Mouse (Mus musculus): ENCODE results near the gene Bbx.

Bbx gene

DNA sequence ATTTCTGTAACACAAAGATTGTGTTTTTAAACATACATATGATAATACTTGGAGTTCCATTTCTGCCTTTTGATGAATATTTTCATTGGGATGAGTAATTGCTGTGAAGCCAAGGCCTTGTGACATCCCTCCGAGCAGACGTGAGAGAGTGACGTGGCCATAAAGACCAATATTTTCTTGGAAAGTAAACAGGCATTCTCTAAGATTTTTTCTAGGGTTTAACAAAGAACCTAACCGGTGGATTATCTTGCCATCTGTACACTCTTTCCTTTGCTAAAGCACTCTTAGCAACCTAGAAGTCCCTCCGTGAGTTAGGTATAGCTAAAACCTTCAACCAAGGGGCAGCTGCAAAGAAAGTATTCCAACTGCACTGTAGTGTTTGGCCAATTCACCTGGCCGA lies 32.4 kb downstream of the Bbx start:
- DNase-seq (ENCODE audit: low read depth, low spot score) = no peak

DNA sequence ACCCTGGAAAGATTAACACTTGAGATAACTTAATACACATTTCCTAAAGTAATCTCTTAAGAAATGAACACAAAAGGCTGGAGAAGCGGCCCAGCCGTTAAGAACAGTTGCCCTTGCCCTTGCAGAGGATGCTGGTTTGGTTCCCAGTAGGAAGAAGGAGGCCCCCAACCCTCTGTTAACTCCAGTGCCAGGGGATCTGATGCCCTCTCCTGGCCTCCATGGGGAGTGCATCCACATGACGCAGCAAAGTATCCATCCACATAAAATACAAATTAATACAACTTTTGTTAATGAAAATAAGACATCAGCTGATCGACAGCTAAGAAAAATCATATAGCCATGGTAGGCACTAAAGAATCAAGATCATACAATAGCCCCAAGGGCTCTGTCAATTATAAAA lies 33.6 kb downstream of the Bbx start:
- no peak for DNase-seq (ENCODE audit: low read depth, low spot score)

DNA sequence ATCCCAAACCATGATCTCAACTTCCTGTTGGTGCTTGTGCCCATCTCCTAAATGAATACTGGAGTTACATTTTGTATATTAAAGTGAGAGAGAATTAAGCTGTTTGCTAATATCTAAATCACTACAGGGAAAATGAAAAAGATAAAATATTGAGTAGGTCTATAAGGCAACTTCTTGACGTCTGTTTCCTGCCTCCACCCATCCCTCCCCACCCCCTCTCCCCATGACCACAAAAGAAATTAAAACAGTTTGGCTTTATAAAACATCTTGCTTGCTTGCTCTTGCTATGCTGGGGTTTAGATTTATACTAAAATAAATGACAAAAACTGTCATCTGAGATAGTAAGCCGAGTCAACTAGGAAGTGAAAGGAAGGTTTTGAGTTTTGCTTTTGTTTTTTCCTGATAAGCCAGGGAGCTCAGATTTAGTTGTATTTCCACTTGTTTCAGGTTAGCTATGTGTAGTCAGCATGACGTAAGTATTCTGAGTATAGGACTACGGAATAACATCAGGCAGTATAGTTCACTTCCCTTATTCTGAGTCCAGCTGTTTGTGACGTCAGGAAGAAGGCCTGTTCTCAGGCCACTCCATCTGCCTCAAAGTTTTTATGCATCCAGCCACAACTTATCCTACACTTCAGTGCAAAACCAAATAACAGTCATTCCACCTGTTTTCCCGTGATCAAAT lies 36.1 kb downstream of the Bbx start:
- no peak for DNase-seq (ENCODE audit: low read depth, low spot score)

DNA sequence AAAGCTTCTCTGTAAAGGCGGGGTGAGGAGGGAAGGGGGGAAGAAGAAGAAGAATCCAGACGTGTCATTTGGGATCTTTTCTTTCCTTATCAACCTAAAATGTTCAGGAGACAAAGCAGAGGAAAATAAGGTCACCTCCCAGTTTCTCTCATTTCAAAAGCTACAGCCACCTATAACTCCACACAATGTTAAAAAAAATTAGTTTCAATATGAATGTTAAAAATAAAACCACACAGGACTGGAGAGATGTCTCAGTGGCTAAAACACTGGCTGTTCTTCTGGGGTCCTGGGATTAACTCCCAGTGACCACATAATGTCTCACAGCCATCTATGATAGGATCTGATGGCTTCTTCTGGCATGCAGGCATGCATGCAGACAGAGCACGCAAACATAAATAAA lies 43.7 kb downstream of the Bbx start:
- no peak for DNase-seq (ENCODE audit: low read depth, low spot score)

DNA sequence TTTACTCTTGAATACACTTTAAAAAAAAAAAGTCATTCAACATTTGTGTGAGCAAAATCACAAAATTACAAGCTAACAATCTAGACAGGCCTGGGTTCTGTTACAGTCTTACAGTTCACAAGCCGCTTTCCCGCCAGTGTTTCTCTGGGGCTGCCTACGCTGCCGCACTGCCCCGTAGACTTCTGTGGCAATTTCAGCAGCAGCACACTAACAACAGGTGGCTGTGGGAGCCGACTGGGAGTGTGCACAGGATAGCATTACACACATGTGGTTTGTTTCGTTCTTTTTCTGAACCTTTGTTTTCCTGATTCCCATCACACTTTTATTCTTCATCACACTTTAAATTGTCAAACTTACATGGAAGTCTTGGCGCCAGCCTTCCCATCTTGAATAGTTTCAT lies 48.6 kb downstream of the Bbx start:
- DNase-seq (ENCODE audit: low read depth, low spot score) = no peak

DNA sequence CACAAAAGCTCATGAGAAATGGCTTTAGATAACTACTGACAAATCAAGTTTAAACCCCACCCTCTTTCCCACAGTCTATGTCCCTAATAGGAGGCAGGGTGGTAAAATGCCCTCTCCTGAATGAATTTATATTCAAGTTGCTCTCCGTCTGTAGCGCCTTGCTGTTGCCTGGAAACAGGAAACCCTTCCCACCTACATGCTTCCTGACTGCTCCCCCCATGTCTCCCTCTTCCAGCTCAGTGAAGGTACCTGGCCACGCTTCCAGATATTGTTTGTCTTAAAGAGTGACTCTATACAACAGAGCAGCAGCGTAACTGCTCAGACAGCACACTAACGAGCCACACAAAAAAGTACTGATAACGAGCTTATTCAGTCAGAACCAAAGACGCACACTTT lies 50.8 kb downstream of the Bbx start:
- no peak for DNase-seq (ENCODE audit: low read depth, low spot score)

DNA sequence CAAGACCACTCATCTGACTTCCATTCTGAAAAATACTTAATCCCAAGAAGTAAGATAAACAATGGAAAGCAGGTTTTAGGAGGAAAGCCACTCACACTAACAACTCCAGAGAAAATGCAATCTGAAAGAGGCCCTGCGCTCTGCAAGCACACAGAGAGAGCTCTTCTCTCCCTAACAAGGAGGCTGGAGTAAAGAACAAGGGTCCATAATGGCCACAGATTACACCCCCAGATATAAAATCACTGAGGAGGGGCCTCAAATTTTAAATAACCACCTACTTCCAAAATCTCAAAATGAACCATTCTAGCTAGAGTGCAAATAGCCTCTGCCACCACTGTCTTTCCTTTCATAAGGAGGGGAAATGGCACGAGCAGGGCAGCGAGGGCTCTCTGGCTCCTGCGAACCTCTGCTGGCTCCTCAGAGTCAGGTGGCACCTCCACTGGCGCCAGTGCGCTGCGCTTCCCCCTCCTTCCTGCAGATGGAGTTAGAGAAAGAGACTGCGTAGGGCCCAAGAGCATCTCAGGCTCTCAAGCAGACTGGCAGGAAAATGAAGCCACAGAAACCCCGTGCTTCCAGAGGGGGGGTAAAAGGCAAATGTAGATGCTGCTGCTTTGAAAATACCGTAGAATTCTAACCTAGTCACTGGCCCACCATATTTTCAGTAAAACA lies 51.4 kb downstream of the Bbx start:
- DNase-seq (ENCODE audit: low read depth, low spot score) = peak; percentile 74

DNA sequence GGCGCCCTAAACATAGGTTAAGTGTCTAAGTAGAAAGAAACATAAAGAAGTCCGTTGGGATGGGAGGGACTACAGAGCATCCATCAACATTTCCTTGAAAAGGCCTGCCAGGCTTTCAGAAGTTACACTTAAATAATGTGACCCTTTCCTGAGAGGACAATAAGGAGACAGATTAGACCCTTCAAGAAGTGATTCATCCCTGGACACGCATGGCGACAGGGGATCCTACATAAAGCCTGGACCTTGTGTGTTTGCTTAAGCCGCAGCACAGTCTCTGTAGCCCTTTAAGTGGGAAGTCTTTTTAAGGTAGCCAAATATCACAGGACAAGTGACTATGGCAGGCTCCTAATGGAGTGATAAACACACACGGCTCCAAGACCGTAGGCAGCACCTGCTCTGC lies 52.0 kb downstream of the Bbx start:
- DNase-seq (ENCODE audit: low read depth, low spot score) = peak; percentile 66

DNA sequence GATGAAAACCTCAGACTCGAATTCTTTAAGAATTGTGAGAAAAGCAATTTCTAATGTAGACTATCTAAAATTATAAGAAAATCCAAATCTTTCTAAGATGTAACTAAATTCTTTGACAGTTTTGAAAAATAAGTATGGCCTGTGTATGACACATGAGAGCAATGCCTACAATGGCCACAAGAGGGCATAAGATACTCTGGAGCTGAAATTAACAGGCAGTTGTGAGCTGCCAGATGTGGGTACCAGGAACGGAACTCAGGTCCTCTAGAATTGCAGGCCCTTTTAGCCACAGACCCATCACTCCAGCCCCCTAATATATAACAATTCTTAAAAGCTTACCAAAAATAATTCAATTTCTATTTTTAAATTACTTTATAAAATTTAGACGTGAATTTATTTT lies 57.6 kb downstream of the Bbx start:
- DNase-seq (ENCODE audit: low read depth, low spot score) = peak; percentile 45

DNA sequence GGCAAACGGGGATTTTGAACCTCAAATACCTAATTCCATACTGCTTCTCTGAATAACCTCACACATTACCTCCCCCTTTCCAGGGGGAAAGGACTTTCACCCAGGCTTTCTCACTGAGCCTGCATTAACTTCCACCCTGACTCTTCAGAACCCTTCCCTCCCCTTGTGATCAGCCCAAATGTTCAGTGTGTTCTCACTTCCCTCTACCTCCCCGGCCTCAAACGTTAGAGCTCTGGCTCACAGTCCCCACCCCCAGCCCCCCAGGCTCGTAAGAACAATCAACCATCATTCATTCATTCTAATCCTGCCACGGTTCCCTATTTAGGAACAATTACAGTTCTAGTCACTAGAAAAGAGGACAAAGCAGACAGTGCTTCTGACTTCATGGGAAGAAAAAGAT lies 58.5 kb downstream of the Bbx start:
- no peak for DNase-seq (ENCODE audit: low read depth, low spot score)

DNA sequence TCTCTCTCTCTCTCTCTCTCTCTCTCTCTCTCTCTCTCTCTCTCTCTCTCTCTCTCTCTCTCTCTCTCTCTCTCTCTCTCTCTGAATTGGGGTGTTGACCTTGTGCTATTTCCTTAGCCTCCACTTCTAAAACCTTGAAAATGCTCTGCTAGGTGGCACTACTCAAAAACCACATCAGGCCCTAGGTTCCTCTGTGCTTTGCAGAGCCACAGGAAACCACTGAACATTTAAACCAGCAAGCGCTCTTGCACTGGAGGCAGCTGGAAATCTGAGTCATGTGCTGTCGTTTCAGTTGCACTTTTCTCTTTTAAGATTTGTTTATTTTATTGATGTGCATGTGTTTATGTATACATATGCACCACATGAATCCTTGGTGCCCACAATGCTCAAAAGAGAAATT lies 59.6 kb downstream of the Bbx start:
- no peak for DNase-seq (ENCODE audit: low read depth, low spot score)

DNA sequence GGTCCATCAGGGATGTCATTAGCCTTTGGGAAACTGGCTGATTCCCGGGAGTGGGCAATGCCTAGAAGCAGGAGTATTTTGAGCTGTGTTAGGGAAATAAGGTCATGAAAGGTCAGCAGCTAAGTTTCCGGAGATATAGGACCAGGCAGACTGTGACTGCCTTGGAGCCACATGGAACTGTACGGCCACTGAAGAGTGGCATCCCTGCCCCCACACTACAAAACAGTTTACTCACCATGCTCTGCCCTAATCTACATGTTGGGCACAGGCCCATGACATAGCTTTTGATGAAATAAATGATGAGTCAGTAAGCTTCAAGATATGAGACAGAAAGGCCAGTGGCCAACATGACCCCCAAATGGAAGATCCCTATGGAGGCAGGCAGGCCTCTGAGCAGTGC lies 60.7 kb downstream of the Bbx start:
- DNase-seq (ENCODE audit: low read depth, low spot score) = no peak

DNA sequence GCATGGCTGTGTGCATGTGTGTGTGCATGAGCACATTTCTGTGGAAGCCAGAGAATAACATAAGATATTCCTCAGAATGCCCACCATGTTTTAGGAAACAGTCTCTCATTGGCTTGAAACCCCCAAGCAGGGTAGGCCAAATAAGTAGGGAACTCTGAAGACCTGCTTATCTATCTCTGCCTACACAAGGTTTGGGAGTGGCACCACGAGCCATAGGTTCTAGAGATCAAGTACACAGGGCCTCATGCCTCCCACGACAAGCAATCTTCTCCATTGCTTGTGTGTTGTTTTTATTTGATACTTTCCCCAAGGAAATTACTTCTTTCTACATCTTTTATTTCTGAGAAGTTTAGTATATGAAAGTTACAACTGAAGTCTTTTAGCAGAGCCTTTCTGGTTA lies 61.8 kb downstream of the Bbx start:
- DNase-seq (ENCODE audit: low read depth, low spot score) = no peak

DNA sequence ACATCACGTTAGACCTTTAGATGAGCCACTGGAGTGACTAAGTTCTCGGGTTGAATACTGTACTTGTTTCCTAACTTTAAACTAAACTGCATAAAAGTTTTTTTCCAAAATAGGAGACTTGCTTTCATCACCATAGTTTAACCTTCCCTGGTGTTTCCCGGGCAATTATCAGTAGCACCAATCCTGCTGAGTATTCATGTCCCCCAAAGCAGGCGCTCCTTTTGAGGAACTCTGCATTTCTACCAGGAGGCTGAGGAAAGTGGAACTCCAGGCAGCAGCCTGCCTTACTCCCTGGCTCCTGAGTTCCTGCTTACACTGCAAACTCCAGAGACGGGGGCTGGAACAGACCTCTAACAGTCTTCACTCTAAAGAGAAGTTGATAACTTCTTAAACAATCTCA lies 65.6 kb downstream of the Bbx start:
- DNase-seq (ENCODE audit: low read depth, low spot score) = no peak

DNA sequence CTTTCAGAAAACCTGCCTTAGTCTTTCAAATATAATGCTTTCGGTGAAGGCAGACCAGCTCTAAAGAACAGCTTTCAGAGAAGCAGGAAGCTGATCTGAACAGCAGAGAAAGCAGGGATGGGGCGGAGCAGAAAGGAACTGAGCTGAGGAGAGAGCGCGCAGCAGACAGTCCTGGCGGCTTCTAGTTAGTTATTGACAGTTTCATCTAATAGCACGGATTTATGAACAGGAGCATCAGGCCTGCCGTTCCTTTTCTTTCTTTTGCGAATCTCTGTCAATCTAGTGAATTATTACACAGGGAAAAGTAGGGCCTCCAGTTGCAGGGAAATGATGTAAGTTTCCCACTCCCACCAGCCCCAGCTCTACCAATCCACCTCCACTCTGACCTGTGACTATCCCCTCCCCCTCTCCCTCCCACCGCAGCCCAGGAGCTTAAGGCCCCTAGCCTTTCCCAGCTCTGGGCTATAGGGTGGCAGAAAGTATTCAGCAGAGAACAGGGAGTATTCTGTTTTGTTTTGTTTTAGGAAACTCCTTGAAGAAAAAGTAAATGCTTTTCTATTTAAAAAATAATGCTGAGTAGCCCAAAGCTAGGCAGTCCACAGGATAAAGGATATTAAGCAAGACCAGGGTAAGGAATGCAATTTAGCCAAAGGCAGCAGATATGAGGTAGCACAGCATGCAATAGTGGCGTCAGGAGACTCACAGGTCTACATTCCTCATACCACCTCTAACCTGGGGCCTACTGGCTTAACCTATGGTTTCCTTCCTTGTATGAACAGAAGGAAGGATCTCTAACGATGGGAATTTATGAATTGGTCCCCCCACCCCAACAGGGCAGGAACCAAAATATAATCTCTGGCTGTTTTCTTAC lies 67.8 kb downstream of the Bbx start:
- DNase-seq (ENCODE audit: low read depth, low spot score) = peak; percentile 75

DNA sequence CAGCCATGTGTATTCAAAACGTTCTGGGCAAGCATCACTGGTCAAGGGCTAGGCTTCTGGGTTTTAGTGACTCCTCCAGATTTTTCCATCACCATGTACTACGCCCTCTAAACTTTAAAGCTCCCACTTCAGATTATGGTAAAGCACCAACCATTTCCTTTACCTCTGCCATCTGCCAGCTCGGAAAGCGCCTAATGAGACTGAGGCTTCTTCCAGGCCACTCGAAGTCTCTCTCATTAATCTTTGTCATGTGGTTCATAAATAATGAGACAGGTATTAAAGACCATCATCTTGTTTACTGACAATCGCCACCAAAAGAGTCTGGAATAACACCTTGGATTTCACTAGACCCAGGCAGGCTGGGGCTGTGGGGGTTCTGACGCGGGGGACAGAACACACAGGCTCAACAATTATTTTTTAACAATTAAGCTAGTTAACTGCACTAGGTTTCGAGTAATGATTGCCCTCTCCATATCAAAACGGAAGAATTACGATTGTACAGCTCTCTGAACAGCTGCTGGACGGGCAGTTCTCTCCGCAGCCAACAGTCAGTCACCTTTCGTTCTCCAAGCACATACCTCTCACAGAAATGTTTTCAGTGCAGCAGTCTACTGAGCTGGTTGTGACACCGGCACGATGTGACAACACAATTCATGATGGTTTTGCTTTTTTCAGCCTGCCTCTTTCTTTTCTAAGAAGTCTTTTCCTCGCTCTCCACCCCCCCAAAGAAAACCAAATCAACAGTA lies 68.6 kb downstream of the Bbx start:
- no peak for DNase-seq (ENCODE audit: low read depth, low spot score)

DNA sequence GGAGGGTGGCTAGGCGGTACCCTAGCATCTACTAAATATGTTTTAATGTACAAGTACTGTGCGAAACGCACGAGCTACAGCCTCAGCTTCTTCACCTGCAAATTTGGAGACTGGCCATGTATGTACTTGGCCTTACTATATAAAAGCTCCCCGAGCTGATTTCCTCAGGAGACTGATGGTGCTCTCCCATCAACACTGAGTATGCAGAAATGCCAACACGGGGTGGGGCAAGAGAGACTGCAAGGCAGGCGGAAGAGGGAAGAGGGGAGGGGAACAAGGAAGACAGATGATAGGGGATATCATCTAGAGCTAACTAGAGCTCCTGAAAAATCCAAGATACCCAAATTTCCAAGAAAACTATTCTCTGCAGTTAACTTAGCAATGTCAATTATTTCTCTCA lies 71.6 kb downstream of the Bbx start:
- no peak for DNase-seq (ENCODE audit: low read depth, low spot score)

DNA sequence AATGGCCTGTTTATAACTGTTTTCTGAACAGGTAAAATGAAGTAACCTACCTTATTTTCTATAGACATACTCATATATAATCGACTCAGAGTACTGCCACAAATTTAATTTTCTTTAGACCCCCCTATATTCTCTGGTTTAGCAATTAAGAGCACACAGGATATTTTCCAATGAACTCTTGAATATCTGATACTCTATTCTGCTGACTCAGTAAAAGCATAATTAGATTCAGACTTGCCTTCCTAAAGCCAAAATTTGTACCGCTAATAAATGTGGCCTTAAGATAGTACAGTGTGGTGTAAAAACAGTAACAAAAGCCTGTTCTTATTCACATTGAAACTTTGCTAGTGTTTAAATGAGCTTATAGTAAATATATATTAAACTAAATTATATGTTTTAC lies 102.5 kb downstream of the Bbx start:
- no peak for DNase-seq (ENCODE audit: low read depth, low spot score)

DNA sequence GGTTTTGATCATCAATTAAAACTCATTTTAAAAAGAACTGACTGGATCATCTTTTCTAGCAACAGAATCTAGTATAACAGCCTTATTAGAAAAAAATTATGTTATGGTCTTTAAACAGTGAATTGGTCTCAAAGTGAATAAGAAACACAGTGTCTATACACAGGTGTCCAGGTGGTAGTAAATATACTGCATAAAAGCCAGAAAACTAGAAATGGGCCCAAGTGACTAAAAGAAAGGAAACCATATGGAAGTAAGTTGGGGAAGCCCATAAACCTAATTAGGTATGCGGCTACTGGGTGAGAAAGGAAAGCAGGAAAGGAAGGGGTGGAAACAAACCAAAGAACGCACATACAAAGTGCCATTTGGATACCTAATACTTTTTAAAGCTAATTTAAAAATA lies 107.4 kb downstream of the Bbx start:
- no peak for DNase-seq (ENCODE audit: low read depth, low spot score)

DNA sequence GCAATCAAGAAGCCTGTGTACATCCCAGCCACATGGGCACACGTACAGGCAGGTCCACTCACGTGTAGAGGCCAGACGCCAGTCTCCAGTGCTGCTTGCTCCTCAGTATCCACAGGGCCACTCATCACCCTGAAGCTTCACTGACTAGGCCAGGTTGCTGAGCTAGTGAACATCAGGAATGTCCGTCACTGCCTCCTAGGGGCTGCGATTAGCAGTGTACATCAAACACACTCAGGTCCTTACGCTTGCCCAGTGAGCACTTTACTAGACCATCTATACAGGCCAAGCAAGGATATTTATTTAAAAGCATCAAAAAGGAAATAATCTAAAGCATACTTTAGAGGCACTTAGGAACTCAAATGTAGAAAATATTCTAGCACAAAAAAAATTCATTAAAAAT lies 107.9 kb downstream of the Bbx start:
- peak; percentile 7 for DNase-seq (ENCODE audit: low read depth, low spot score)

DNA sequence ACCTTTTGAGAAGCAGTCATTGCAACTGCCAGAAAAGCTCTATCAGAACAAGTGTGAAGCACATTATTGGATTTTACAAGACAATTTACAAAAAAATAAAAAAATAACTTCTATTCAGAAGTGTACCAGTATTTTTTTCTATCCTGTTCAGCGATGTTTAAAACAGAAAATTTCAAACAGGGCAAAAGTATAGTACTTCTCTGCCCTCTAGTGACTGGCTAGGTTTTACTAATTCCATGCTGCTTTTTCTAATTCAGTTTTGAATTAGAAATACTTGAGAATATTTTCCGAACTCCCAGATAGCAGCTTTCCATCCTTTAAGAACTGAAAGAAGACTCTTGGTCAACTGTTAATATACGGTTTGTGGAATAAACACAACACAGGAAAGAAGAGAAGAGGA lies 110.8 kb downstream of the Bbx start:
- DNase-seq (ENCODE audit: low read depth, low spot score) = no peak

DNA sequence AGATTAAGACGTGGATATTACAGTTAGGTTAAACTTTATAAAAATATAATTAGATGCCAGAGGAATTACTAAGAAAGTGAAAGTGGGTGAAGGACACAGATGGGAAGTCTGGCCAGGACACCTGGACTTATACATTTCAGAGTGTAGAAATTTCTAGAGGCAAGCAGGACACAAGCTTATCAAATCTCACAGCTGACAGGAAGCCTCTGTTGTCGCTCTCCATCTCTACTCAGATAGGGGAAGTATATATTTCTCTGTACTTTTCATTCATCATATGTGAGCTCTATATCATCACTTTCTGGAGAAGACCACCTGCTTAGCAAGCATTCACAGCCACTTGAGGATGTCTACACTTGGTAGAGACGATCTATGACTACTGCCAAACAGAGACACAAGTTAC lies 113.9 kb downstream of the Bbx start:
- no peak for DNase-seq (ENCODE audit: low read depth, low spot score)
